Mouse (Mus musculus) gastrocnemius, adult 2 months (tissue): ENCODE results near the gene Abr. TPM values are rescaled to one million over a fixed set of nuclear protein-coding genes. Genes with fewer than 3 reads are reported as not detected.

Experiments used
- DNase-seq: peaks from one replicate; pipeline ENCODE4 v3.0.0; 2022
- H3K27ac ChIP-seq: fragments of 200-600 bp; 2 replicates; pipeline ENCODE4 v1.8.1; 2022; ENCODE audit warnings: mild to moderate bottlenecking
- H3K4me3 ChIP-seq: fragments of 200-600 bp; 2 replicates; pipeline ENCODE4 v1.8.1; 2022; ENCODE audit warnings: mild to moderate bottlenecking, moderate library complexity
- CTCF ChIP-seq: fragments of 200-600 bp; IDR thresholded peaks from 2 replicates; pipeline ENCODE4 v1.8.1; 2022; ENCODE audit warnings: antibody characterized with exemption, mild to moderate bottlenecking, moderate library complexity
- intact Hi-C: fragments of 180-260 bp; cut with DNase I; formaldehyde crosslinking; loops from one replicate; pipeline ENCODE4 v1.15.1; 2025
- total RNA-seq, 2 experiments: library from RNA; stranded (reverse); gene quantifications; 2 replicates each; pipeline ENCODE4 v1.2.3; 2021

Gene Abr
- total RNA-seq, 2 experiments from 2014 or later: 10.2 to 19.2 TPM

GRCm38 (mm10) chr11:76504058-76504457 is 118.1 kb downstream of the Abr start:
- no peak for TF ChIP-seq CTCF
- intact Hi-C loops: no loop called here
- H3K27ac ChIP-seq: peak overlapping the region; percentile 72
- DNase-seq: no peak
- H3K4me3 ChIP-seq: no peak overlapping the region

GRCm38 (mm10) chr11:76499987-76500386 is 122.1 kb downstream of the Abr start:
- TF ChIP-seq CTCF: no peak
- DNase-seq: no peak
- Histone ChIP-seq H3K27ac (peak overlapping the region; percentile 59), H3K4me3 (no peak overlapping the region)
- intact Hi-C loops: no loop called here

DNA sequence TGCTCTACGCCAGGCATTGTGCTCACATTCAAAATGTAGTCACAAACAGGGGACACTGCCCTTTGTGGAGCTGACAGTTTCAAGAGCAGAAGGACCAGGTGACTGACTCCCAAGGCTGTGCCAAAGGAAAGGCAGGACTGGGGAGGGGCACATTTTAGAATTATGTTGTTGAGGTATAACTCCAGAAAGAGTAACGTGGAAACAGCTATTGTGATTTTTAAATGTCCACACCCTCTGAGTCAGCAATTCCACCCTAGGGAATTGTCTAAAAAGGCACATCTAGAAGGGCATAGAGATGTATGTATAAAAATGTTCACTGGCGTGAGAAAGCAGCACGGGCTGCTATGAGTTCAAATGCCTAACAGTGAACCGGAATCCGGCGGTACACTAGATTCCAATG is 122.5 kb downstream of the Abr start:
- intact Hi-C loops: no loop called here
- no peak for TF ChIP-seq CTCF
- Histone ChIP-seq H3K4me3 (no peak overlapping the region), H3K27ac (peak overlapping the region; percentile 59)
- DNase-seq: no peak

DNA sequence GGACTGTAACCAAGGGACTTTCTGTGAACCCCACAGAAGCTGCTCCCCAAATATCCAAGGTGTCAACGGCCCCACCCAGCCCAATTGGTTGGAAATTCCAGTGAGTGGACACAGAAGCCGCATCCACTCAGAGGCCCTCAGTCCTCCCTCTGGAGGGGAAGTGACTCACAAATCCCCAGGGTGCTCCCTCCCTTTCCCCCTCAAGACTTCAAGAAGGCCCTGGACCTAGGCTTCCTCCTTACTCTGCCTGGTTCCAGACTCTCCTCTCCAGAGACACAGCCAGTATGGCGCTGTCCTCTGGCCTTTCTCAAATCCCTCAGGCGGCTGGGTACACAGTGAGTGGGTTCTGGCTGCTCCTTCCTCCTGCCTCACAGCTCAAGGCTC is 124.4 kb downstream of the Abr start:
- DNase-seq: no peak

GRCm38 (mm10) chr11:76497066-76497768 is 124.9 kb downstream of the Abr start:
- no peak for DNase-seq
- Histone ChIP-seq H3K4me3 (no peak overlapping the region), H3K27ac (peak overlapping the region; percentile 94)
- no peak for TF ChIP-seq CTCF
- intact Hi-C loops: loop anchor here (2.0 kb wide), 1 partner anchor 40 kb away; no protein-coding TSS in a partner anchor

More for the DNA sequence above, 124.4 kb downstream of the Abr start:
- intact Hi-C loops: loop anchor here (2.0 kb wide), 1 partner anchor 41 kb away; no protein-coding TSS in a partner anchor
- Histone ChIP-seq H3K4me3 (0 out of 2 replicates have a peak overlapping the region, but pooled peaks have one; percentile 9), H3K27ac (peak overlapping the region; percentile 94)
- TF ChIP-seq CTCF: no peak

DNA sequence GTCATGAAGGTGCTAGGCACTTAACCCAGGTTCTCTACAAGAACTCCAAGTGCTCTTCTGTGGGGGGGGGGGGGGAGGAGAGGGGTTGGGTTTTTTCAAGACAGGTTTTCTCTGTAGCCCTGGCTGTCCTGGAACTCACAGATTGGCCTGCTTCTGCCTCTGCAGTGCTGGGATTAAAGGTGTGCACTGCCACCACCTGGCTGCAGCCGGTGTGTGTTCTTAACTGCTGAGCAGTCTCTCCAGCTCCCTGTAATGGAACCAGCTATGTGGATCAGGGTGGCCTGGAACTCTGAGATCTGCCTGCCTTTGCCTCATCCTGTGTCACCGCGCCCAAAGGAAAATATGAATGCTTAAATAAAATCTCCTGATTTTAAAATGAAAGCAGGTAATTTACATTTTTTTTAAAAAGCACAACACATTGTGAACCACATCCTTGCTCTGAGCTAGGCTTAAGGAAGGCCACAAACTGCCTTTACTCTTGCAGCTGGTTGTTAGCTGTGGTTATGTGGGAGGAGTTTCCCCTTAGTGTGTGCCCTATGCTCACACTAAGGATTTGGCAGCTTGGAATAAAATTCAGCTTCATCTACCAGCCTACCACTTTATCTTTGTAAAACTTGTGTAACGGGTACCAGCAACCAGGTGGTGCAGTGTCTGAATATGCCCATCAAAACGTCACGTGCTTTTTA is 125.9 kb downstream of the Abr start:
- Histone ChIP-seq H3K27ac (peak overlapping the region; percentile 94), H3K4me3 (peak overlapping the region; percentile 92; the same call in 1 of the 2 replicates)
- TF ChIP-seq CTCF: peak; percentile 54
- DNase-seq: no peak
- intact Hi-C loops: loop anchor here (2.0 kb wide), 1 partner anchor 39 kb away; no protein-coding TSS in a partner anchor

DNA sequence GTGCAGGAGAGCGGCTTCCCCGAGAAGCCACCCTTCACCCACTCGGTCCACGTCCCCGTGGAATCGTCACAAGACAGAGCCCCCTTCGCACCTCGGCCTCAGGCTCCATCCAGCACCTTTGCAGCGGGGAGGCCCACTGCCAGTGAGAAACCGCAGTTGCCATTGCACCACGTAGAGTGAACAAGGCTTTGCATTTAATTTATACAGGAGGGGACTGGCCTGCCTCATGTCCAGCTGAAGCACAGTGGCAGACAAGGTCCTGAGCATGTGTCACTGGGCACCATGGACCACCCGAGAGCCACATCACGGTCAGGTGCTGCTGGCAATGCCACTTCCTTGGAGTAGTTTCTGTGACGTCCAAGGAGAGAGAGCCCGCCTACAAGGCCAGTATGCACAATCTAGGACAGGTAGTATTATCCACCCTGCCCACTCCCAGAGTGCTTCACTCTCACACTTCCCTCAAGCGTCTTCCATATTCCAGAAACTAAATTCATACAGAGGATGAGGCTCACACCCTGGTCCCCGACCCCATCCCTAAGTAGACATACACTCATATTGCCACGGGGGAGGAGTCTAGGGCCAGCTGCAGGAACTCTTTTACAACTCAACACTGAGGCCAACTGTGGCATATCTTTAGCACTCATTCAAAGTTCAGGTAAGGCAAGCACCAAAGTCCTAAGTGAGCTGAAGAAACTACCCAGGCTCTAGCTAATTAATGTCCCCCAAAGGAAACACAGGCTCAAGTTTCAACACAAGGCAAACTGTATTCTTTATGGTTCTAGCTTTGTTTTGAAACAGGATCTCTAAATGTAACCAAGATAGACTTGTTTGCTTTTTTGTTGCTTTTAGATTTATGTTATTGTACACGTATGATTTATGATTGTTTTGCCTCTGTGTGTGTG is 126.7 kb downstream of the Abr start:
- Histone ChIP-seq H3K4me3 (peak overlapping the region; percentile 92), H3K27ac (peak overlapping the region; percentile 94)
- no peak for DNase-seq
- no peak for TF ChIP-seq CTCF
- intact Hi-C loops: loop anchor here (2.0 kb wide), 1 partner anchor 39 kb away; no protein-coding TSS in a partner anchor

DNA sequence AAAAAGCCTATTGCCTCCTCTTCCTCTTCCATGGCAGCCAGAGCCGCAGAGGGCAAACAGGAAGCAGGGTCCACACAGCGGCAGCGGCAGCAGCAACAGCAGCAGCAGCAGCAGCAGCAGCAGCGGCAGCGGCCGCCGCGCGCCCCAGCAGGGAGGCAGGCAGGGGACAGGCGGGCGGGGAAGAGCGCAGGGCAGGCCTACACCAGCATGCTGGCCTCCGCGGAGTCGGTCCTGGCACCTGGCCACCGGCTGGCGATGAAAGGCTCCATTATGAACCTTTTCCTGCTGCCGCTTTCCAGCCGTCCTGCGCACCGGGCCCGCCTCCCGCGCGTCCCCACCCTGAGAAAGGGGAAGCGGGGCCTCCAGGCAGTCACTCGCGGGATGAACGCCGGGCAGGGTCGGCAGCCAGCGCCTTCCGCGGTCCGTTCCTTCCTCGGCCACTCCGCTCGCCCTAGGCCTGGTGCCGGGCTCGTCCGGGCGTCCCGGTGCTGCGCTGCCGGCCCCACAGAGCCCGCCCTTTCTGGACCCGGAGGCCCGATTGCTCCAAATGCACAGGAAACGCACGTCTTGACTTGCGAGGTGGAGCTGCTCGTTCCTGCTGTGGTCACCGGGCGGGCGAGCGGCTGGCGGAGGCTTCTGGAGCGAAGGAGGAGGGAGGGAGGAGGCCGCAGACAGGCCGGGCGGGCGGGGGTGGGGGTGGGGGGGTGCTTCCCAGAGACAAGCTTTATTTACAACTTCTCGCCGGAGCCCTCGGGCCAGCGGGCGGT is 127.6 kb downstream of the Abr start:
- intact Hi-C loops: no loop called here
- DNase-seq: peak; percentile 92
- Histone ChIP-seq H3K4me3 (peak overlapping the region; percentile 92), H3K27ac (peak overlapping the region; percentile 94)
- TF ChIP-seq CTCF: no peak

- Histone ChIP-seq H3K4me3 (peak overlapping the region; percentile 92), H3K27ac (peak overlapping the region; percentile 94)
- TF ChIP-seq CTCF: no peak
- intact Hi-C loops: no loop called here
- DNase-seq: peak; percentile 44
Observed at GRCm38 (mm10) chr11:76493811-76494274, 128.3 kb downstream of the Abr start.

- Histone ChIP-seq H3K4me3 (peak overlapping the region; percentile 92), H3K27ac (peak overlapping the region; percentile 94)
- DNase-seq: no peak
- intact Hi-C loops: no loop called here
- no peak for TF ChIP-seq CTCF
Observed at GRCm38 (mm10) chr11:76493167-76493566, 128.9 kb downstream of the Abr start.

DNA sequence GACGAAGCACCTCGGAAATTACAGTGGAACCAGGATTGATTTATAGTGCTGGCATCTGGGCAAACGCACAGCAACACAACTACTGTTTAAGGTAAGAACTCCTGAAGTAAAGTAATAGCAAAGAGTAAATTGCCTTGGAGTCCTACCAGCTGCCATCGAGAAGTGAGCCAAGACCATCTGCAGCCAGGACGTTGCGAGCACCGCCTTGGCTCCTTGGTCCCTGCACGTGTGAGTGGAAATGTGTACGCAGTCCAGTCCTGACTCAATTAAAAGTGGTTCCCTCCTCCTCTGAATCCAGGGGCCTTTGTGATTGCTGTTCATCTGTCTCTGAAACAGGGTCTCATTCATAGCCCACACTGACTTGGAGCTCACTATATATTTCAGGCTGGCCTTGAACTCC is 130.3 kb downstream of the Abr start:
- intact Hi-C loops: no loop called here
- H3K4me3 ChIP-seq: peak overlapping the region; percentile 20
- DNase-seq: no peak
- TF ChIP-seq CTCF: no peak
- H3K27ac ChIP-seq: no peak overlapping the region

GRCm38 (mm10) chr11:76489407-76489806 is 132.7 kb downstream of the Abr start:
- no peak for TF ChIP-seq CTCF
- intact Hi-C loops: no loop called here
- no peak for DNase-seq
- Histone ChIP-seq H3K4me3 (no peak overlapping the region), H3K27ac (0 out of 2 replicates have a peak overlapping the region, but pooled peaks have one; percentile 6)
